Mouse (Mus musculus): ENCODE results near the gene Ppp2r5b.

DNA sequence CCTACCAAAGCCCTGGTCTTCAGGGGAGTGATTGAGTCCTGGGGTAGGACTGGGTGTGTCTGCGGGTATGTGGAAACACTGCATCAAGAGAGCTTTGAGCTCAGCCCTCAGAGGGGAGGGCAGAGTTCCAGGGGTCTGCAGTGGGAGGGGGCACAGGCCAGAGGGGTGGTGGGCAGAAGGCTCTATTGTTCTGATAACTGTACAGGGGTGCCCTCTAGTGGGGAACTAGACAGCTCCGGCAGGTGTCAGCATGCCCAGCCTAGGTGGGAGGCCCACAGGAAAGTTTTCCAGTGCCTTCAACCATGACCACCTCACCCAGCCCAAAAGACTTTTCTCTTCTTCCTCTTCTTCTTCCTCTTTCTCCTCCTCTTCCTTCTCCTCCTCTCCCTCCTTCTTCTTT lies 24.8 kb upstream of the Ppp2r5b start:
- no peak for TF ChIP-seq MAX (IDR thresholded peaks at IDR 0.05)
- no peak for TF ChIP-seq USF1 (IDR thresholded peaks at IDR 0.05; ENCODE audit: low read depth)
- no peak for TF ChIP-seq MYOG (IDR thresholded peaks at IDR 0.05; ENCODE audit: control insufficient read depth, extremely low read depth, insufficient read length)
- no peak for TF ChIP-seq CTCF (IDR thresholded peaks at IDR 0.05; ENCODE audit: control insufficient read depth, insufficient read depth, insufficient read length)
- TF ChIP-seq MYOD1 (IDR thresholded peaks at IDR 0.05; ENCODE audit: control insufficient read depth, insufficient read length, low read depth), result no peak

Measured in C2C12 (cell line).